Mouse (Mus musculus): ENCODE measurements around the gene Aff2. TPM values are rescaled to one million over a fixed set of nuclear protein-coding genes. Genes with fewer than 3 reads are reported as not detected.

Gene Aff2
- polyA plus RNA-seq, 1 experiment from 2014 or later = 2.2 TPM

- Histone ChIP-seq H3K9ac (ENCODE audit: low read depth, low read length) (no peak overlapping the region), H3K4me1 (ENCODE audit: control insufficient read depth, insufficient read depth, low read length) (no peaks in the 10 kb centered on the region), H3K9me3 (ENCODE audit: control insufficient read depth, low read length) (no peaks in the 10 kb centered on the region), H3K4me3 (ENCODE audit: low read length) (no peak overlapping the region), H3K36me3 (ENCODE audit: control insufficient read depth, insufficient read depth, low read length) (no peaks in the 10 kb centered on the region), H3K27me3 (replicated peaks; ENCODE audit: control insufficient read depth, insufficient read depth, low read length) (no peaks in the 10 kb centered on the region), H3K27ac (ENCODE audit: low read length) (no peak overlapping the region), H3K4me2 (ENCODE audit: low read depth, low read length) (no peak overlapping the region)
- ATAC-seq = peak; percentile 91
- WGBS = 47% methylated on average over 1 of the region's 1 CpGs
Observed at GRCm38 (mm10) chrX:69415043-69415442, 54.9 kb downstream of the Aff2 start.

- 77% methylated on average over 3 of the region's 3 CpGs for WGBS
- no peak for ATAC-seq
- H3K4me1 ChIP-seq (ENCODE audit: control insufficient read depth, insufficient read depth, low read length) = no peaks in the 10 kb centered on the region
Observed at GRCm38 (mm10) chrX:69438422-69438821, 78.3 kb downstream of the Aff2 start.

GRCm38 (mm10) chrX:69441937-69442336, 81.8 kb downstream of the Aff2 start:
- Histone ChIP-seq H3K4me2 (ENCODE audit: low read depth, low read length) (no peak overlapping the region), H3K36me3 (ENCODE audit: control insufficient read depth, insufficient read depth, low read length) (no peaks in the 10 kb centered on the region), H3K9ac (ENCODE audit: low read depth, low read length) (no peak overlapping the region), H3K4me1 (ENCODE audit: control insufficient read depth, insufficient read depth, low read length) (no peaks in the 10 kb centered on the region), H3K9me3 (ENCODE audit: control insufficient read depth, low read length) (no peaks in the 10 kb centered on the region), H3K27ac (ENCODE audit: low read length) (no peak overlapping the region), H3K27me3 (replicated peaks; ENCODE audit: control insufficient read depth, insufficient read depth, low read length) (no peaks in the 10 kb centered on the region), H3K4me3 (ENCODE audit: low read length) (no peak overlapping the region)
- no peak for ATAC-seq

More at GRCm38 (mm10) chrX:69438422-69438821, 78.3 kb downstream of the Aff2 start:
- no peak overlapping the region for H3K9ac ChIP-seq (ENCODE audit: low read depth, low read length)
- H3K4me2 ChIP-seq (ENCODE audit: low read depth, low read length) = no peak overlapping the region
- H3K36me3 ChIP-seq (ENCODE audit: control insufficient read depth, insufficient read depth, low read length) = no peaks in the 10 kb centered on the region
- H3K4me3 ChIP-seq (ENCODE audit: low read length) = no peak overlapping the region
- no peak overlapping the region for H3K27ac ChIP-seq (ENCODE audit: low read length)
- no peaks in the 10 kb centered on the region for H3K9me3 ChIP-seq (ENCODE audit: control insufficient read depth, low read length)
- H3K27me3 ChIP-seq (replicated peaks; ENCODE audit: control insufficient read depth, insufficient read depth, low read length) = no peaks in the 10 kb centered on the region

- Histone ChIP-seq H3K4me1 (ENCODE audit: control insufficient read depth, insufficient read depth, low read length) (no peaks in the 10 kb centered on the region), H3K27ac (ENCODE audit: low read length) (no peak overlapping the region), H3K36me3 (ENCODE audit: control insufficient read depth, insufficient read depth, low read length) (no peaks in the 10 kb centered on the region), H3K4me2 (ENCODE audit: low read depth, low read length) (no peak overlapping the region), H3K4me3 (ENCODE audit: low read length) (no peak overlapping the region), H3K9me3 (ENCODE audit: control insufficient read depth, low read length) (no peaks in the 10 kb centered on the region), H3K9ac (ENCODE audit: low read depth, low read length) (no peak overlapping the region), H3K27me3 (replicated peaks; ENCODE audit: control insufficient read depth, insufficient read depth, low read length) (no peaks in the 10 kb centered on the region)
- WGBS = 80% methylated on average over 2 of the region's 2 CpGs
- ATAC-seq = no peak
Observed at GRCm38 (mm10) chrX:69460896-69461295, 100.8 kb downstream of the Aff2 start.

- no peaks in the 10 kb centered on the region for H3K9me3 ChIP-seq (ENCODE audit: control insufficient read depth, low read length)
- 55% methylated on average over 3 of the region's 3 CpGs for WGBS
- H3K27ac ChIP-seq (ENCODE audit: low read length) = no peak overlapping the region
- no peaks in the 10 kb centered on the region for H3K36me3 ChIP-seq (ENCODE audit: control insufficient read depth, insufficient read depth, low read length)
- no peaks in the 10 kb centered on the region for H3K27me3 ChIP-seq (replicated peaks; ENCODE audit: control insufficient read depth, insufficient read depth, low read length)
- no peak overlapping the region for H3K4me2 ChIP-seq (ENCODE audit: low read depth, low read length)
- H3K4me3 ChIP-seq (ENCODE audit: low read length) = no peak overlapping the region
- H3K4me1 ChIP-seq (ENCODE audit: control insufficient read depth, insufficient read depth, low read length) = no peaks in the 10 kb centered on the region
- no peak for ATAC-seq
- no peak overlapping the region for H3K9ac ChIP-seq (ENCODE audit: low read depth, low read length)
Observed at GRCm38 (mm10) chrX:69502061-69502460, 142.0 kb downstream of the Aff2 start.

GRCm38 (mm10) chrX:69518040-69518575, 158.0 kb downstream of the Aff2 start:
- Histone ChIP-seq H3K4me3 (ENCODE audit: low read length) (no peak overlapping the region), H3K9ac (ENCODE audit: low read depth, low read length) (no peak overlapping the region), H3K27me3 (replicated peaks; ENCODE audit: control insufficient read depth, insufficient read depth, low read length) (no peaks in the 10 kb centered on the region), H3K4me2 (ENCODE audit: low read depth, low read length) (no peak overlapping the region), H3K4me1 (ENCODE audit: control insufficient read depth, insufficient read depth, low read length) (no peaks in the 10 kb centered on the region), H3K36me3 (ENCODE audit: control insufficient read depth, insufficient read depth, low read length) (no peaks in the 10 kb centered on the region), H3K9me3 (ENCODE audit: control insufficient read depth, low read length) (no peaks in the 10 kb centered on the region), H3K27ac (ENCODE audit: low read length) (no peak overlapping the region)
- no peak for ATAC-seq
- 80% methylated on average over 6 of the region's 6 CpGs for WGBS

GRCm38 (mm10) chrX:69540811-69541210, 180.7 kb downstream of the Aff2 start:
- 33% methylated on average over 1 of the region's 1 CpGs for WGBS
- no peak overlapping the region for H3K27ac ChIP-seq (ENCODE audit: low read length)
- no peak overlapping the region for H3K4me3 ChIP-seq (ENCODE audit: low read length)
- no peak overlapping the region for H3K9ac ChIP-seq (ENCODE audit: low read depth, low read length)
- no peaks in the 10 kb centered on the region for H3K9me3 ChIP-seq (ENCODE audit: control insufficient read depth, low read length)
- no peak overlapping the region for H3K4me2 ChIP-seq (ENCODE audit: low read depth, low read length)
- H3K36me3 ChIP-seq (ENCODE audit: control insufficient read depth, insufficient read depth, low read length) = no peaks in the 10 kb centered on the region
- no peaks in the 10 kb centered on the region for H3K27me3 ChIP-seq (replicated peaks; ENCODE audit: control insufficient read depth, insufficient read depth, low read length)
- H3K4me1 ChIP-seq (ENCODE audit: control insufficient read depth, insufficient read depth, low read length) = no peaks in the 10 kb centered on the region
- ATAC-seq = no peak

- Histone ChIP-seq H3K27me3 (replicated peaks; ENCODE audit: control insufficient read depth, insufficient read depth, low read length) (no peaks in the 10 kb centered on the region), H3K27ac (ENCODE audit: low read length) (no peak overlapping the region), H3K9ac (ENCODE audit: low read depth, low read length) (no peak overlapping the region), H3K36me3 (ENCODE audit: control insufficient read depth, insufficient read depth, low read length) (no peaks in the 10 kb centered on the region), H3K4me3 (ENCODE audit: low read length) (no peak overlapping the region), H3K9me3 (ENCODE audit: control insufficient read depth, low read length) (no peaks in the 10 kb centered on the region), H3K4me1 (ENCODE audit: control insufficient read depth, insufficient read depth, low read length) (no peaks in the 10 kb centered on the region), H3K4me2 (ENCODE audit: low read depth, low read length) (no peak overlapping the region)
- ATAC-seq = no peak
- WGBS = 79% methylated on average over 2 of the region's 2 CpGs
Observed at GRCm38 (mm10) chrX:69579903-69580459, 219.9 kb downstream of the Aff2 start.

- Histone ChIP-seq H3K36me3 (ENCODE audit: control insufficient read depth, insufficient read depth, low read length) (no peaks in the 10 kb centered on the region), H3K27me3 (replicated peaks; ENCODE audit: control insufficient read depth, insufficient read depth, low read length) (no peaks in the 10 kb centered on the region), H3K9ac (ENCODE audit: low read depth, low read length) (no peak overlapping the region), H3K27ac (ENCODE audit: low read length) (no peak overlapping the region), H3K9me3 (ENCODE audit: control insufficient read depth, low read length) (no peaks in the 10 kb centered on the region), H3K4me3 (ENCODE audit: low read length) (no peak overlapping the region), H3K4me1 (ENCODE audit: control insufficient read depth, insufficient read depth, low read length) (no peaks in the 10 kb centered on the region), H3K4me2 (ENCODE audit: low read depth, low read length) (no peak overlapping the region)
- ATAC-seq = no peak
Observed at GRCm38 (mm10) chrX:69608793-69609192, 248.7 kb downstream of the Aff2 start.

- no peaks in the 10 kb centered on the region for H3K36me3 ChIP-seq (ENCODE audit: control insufficient read depth, insufficient read depth, low read length)
- no peaks in the 10 kb centered on the region for H3K4me1 ChIP-seq (ENCODE audit: control insufficient read depth, insufficient read depth, low read length)
- H3K9me3 ChIP-seq (ENCODE audit: control insufficient read depth, low read length) = no peaks in the 10 kb centered on the region
- no peak overlapping the region for H3K27ac ChIP-seq (ENCODE audit: low read length)
- no peak overlapping the region for H3K4me2 ChIP-seq (ENCODE audit: low read depth, low read length)
- ATAC-seq = no peak
- WGBS = 76% methylated on average over 2 of the region's 2 CpGs
- H3K4me3 ChIP-seq (ENCODE audit: low read length) = no peak overlapping the region
- no peaks in the 10 kb centered on the region for H3K27me3 ChIP-seq (replicated peaks; ENCODE audit: control insufficient read depth, insufficient read depth, low read length)
- H3K9ac ChIP-seq (ENCODE audit: low read depth, low read length) = no peak overlapping the region
Observed at GRCm38 (mm10) chrX:69663038-69663437, 302.9 kb downstream of the Aff2 start.

Data from intestine, embryonic 16.5 days (tissue).